Mouse (Mus musculus) stomach, embryonic 16.5 days (tissue): ENCODE data around the gene Mettl18. TPM values are rescaled to one million over a fixed set of nuclear protein-coding genes. Genes with fewer than 3 reads are reported as not detected.
"Not testable (repeated sequence)": the region's sequence is repeated elsewhere in the genome, so short reads cannot be mapped to it uniquely, and the experiment has no call there.

Experiments used
- ATAC-seq: fragments of 200-750 bp; cut with Nextera tagmentation; 2 replicates; pipeline ENCODE4 v1.8.0; 2017; ENCODE audit warnings: moderate number of reproducible peaks, moderate TSS enrichment; ENCODE audit not compliant: insufficient read depth, low FRiP score
- H3K27ac ChIP-seq: fragments of 300-500 bp; sonication (generic); 2 replicates; pipeline ENCODE4 v1.5.1; 2014; ENCODE audit warnings: low read length
- H3K27me3 ChIP-seq: fragments of 300-500 bp; sonication (generic); 2 replicates; pipeline ENCODE4 v1.6.1; 2014; ENCODE audit warnings: low read length, control low read depth, mixed read lengths; ENCODE audit not compliant: control insufficient read depth, insufficient read depth
- H3K36me3 ChIP-seq: fragments of 300-500 bp; sonication (generic); 2 replicates; pipeline ENCODE4 v1.6.1; 2014; ENCODE audit warnings: low read length; ENCODE audit not compliant: control insufficient read depth, insufficient read depth
- H3K4me1 ChIP-seq: fragments of 300-500 bp; sonication (generic); 2 replicates; pipeline ENCODE4 v1.6.1; 2014; ENCODE audit warnings: low read length, control low read depth, mixed read lengths; ENCODE audit not compliant: control insufficient read depth, insufficient read depth
- H3K4me2 ChIP-seq: fragments of 300-500 bp; sonication (generic); 2 replicates; pipeline ENCODE4 v1.6.1; 2014; ENCODE audit warnings: low read depth, low read length, mixed read lengths
- H3K4me3 ChIP-seq: fragments of 300-500 bp; sonication (generic); replicated peaks from 2 replicates; pipeline ENCODE4 v1.5.1; 2014; ENCODE audit warnings: mild to moderate bottlenecking, low read length
- H3K9ac ChIP-seq: fragments of 300-500 bp; sonication (generic); 2 replicates; pipeline ENCODE4 v1.6.1; 2014; ENCODE audit warnings: low read length
- H3K9me3 ChIP-seq: fragments of 300-500 bp; sonication (generic); replicated peaks from 2 replicates; pipeline ENCODE4 v1.6.1; 2016; ENCODE audit warnings: low read length, control low read depth; ENCODE audit not compliant: control insufficient read depth
- WGBS: fragments of 180-500 bp; shearing (Covaris S2); extraction: QIAGEN DNeasy Blood & Tissue Kit; methylation state at CpG from one replicate; pipeline ENCODE4 v1.1.7; 2014; 5-methylcytosine and 5-hydroxymethylcytosine counted together
- polyA plus RNA-seq: library from polyadenylated mRNA; unstranded; fragments of >200 nt; fragmentation: Nextera tagmentation; extraction: Ambion mirVana; gene quantifications from 2 replicates; pipeline ENCODE4 v1.2.1, GENCODE M21; 2015

The Mettl18 gene
- polyA plus RNA-seq, 1 experiment from 2014 or later, result 8.1 TPM

DNA sequence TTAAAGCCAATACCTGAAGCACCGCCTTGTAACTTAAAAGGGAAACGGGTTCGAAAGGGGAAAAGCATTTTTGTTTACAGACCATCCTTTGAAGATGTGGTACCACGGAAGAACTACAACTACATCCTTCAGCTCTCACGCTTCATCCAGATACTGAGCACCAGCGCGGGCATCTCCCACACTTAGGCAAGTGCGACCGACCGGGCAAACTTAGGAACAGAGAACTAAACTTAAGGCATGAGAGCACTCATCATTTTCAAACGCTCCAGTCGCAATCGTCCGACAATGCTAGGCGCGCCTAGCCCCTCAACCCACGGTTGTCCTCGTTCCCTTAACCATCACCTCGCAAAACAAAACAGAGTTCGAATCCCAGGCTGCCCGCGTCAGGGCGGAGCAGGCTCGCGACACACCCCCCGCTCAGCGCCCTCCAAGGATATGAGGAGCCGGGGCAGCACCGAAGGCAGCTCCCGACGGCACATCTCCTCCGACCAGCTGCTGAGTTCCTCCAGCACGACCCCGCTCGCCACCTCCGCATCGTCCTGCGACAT, 442 bp upstream of the Mettl18 start:
- no peaks in the 10 kb centered on the region for H3K27me3 ChIP-seq
- WGBS, result under 1% methylated on average over 38 of the region's 38 CpGs
- no peak; the same call in 1 of the 2 replicates for ATAC-seq
- peak overlapping the region; percentile 4; the same call in 1 of the 2 replicates for H3K27ac ChIP-seq
- H3K36me3 ChIP-seq, result peaks cover 3% of the 10 kb centered on the region; the same call in 1 of the 2 replicates
- no peaks in the 10 kb centered on the region for H3K4me1 ChIP-seq
- peak overlapping the region; percentile 72 for H3K4me3 ChIP-seq
- peak overlapping the region; percentile 90 for H3K9ac ChIP-seq
- peak overlapping the region; percentile 61 for H3K4me2 ChIP-seq
- H3K9me3 ChIP-seq, result no peaks in the 10 kb centered on the region

DNA sequence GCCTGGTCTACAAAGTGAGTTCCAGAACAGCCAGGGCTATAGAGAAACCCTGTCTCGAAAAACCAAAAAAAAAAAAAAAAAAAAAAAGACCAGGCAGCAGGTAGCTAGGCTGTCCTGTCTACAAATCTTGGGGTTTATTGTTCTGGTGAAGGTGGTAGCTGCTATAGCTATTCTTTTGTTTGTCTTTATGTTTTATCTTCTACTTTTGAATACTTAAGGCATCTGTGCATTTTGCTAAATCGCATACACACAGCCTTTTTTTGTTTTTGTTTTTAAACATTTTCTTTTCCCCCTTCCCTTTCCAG, 872 bp downstream of the Mettl18 start:
- Histone ChIP-seq H3K4me3 (peak overlapping the region; percentile 72), H3K4me1 (no peaks in the 10 kb centered on the region), H3K4me2 (peak overlapping the region; percentile 61), H3K27me3 (no peaks in the 10 kb centered on the region), H3K36me3 (peaks cover 3% of the 10 kb centered on the region; the same call in 1 of the 2 replicates), H3K27ac (no peak overlapping the region), H3K9ac (peak overlapping the region; percentile 90), H3K9me3 (no peaks in the 10 kb centered on the region)
- ATAC-seq, result no peak
- 91% methylated on average over 1 of the region's 2 CpGs for WGBS

DNA sequence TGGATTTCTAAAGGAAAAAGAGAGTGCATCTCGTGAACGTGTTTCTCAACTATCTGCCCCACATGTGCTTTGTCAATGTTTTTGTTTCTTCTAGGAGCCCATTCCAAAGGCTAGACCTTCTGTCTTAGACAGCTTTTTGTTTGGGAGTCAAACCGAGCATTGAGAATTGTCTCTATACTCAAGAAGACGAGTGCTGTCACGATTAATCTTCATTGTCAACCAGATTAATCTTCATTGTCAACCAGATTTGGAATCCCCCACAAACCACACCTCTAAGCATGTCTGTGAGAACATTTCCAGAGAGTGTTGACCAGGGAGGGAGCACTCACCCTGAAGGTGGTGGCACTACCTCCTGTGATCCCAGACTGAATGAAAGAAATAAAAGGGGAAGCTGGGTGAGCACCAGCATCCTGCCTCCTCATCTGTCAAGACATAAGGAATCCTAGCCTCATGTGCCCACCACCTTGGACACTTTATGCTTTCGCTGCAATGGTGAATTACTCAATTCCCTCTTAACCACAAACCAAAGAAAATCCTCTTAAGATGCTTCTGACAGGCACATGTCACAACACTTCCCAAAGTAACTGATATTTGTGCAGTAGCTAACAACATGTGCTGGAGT, 7.3 kb downstream of the Mettl18 start:
- Histone ChIP-seq H3K27me3 (no peaks in the 10 kb centered on the region), H3K4me2 (no peak overlapping the region), H3K9ac (no peak overlapping the region), H3K9me3 (no peaks in the 10 kb centered on the region), H3K4me1 (no peaks in the 10 kb centered on the region), H3K36me3 (no peaks in the 10 kb centered on the region), H3K27ac (no peak overlapping the region), H3K4me3 (no peak overlapping the region)
- no peak for ATAC-seq
- WGBS, result 64% methylated on average over 6 of the region's 6 CpGs

DNA sequence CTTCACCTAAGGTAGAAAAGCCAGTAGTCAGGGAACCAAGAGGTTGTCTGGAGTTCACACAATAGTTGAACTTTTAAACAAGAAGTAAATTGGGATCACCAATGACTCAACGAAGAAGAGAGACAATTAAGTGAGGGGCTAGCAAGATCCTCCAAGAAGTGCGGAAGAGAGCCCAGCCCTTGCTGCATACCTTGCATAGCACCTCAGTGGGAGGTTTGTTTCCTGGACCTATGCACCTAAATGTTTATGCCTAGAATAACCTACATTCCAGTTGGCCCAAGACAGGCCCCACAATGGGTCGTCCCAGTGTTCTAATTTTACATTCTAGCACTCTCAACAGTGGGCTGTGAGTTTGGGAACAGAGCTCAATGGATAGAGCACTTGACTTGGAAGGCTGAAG, 9.6 kb downstream of the Mettl18 start:
- no peak overlapping the region for H3K4me3 ChIP-seq
- no peak for ATAC-seq
- H3K4me1 ChIP-seq, result no peaks in the 10 kb centered on the region
- H3K27ac ChIP-seq, result no peak overlapping the region
- no peaks in the 10 kb centered on the region for H3K36me3 ChIP-seq
- 71% methylated on average over 3 of the region's 3 CpGs for WGBS
- no peaks in the 10 kb centered on the region for H3K27me3 ChIP-seq
- H3K9ac ChIP-seq, result no peak overlapping the region
- H3K4me2 ChIP-seq, result no peak overlapping the region
- H3K9me3 ChIP-seq, result no peaks in the 10 kb centered on the region

DNA sequence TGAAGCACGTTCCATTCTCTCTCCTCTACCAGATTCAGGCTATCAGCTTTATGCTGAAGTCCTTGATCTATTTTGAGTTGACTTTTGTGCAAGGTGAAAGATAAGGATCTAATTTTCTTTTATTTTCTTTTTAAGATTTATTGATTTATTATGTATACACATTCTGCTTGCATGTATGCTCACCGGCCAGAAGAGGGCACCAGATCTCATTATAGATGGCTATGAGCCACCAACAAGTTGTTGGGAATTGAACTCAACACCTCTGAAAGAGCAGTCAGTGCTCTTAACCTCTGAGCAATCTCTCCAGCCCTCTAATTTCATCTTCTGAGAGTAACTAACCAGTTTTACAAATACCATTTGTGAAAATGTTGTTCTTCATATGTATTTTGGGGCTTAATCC, 14.5 kb downstream of the Mettl18 start:
- Histone ChIP-seq H3K36me3 (no peaks in the 10 kb centered on the region), H3K4me2 (no peak overlapping the region), H3K27ac (no peak overlapping the region), H3K4me1 (no peaks in the 10 kb centered on the region), H3K27me3 (no peaks in the 10 kb centered on the region), H3K9me3 (no peaks in the 10 kb centered on the region), H3K9ac (no peak overlapping the region), H3K4me3 (no peak overlapping the region)
- ATAC-seq, result no peak
- WGBS, result 35% methylated on average over 2 of the region's 2 CpGs

DNA sequence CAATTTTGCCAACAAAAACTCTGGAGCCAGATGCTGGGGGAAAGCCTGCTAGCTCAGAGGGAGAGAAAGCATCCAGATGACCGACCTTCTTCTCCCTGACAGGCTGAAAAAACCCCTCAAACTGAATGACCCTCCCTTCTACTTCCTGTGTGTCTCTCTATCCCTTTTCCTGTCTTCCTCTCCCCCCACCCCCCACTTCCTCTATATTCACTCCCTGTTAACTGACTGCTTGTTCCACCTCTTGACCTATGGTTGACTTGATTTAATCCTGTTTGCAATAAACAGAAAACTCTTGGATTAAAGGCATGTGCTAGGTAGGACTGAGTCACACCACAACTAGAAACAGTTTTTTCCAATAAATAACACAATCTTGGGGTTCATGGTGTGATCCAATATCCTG, 19.9 kb downstream of the Mettl18 start:
- H3K4me3 ChIP-seq, result no peak overlapping the region
- ATAC-seq, result no peak
- H3K4me1 ChIP-seq, result no peaks in the 10 kb centered on the region
- no peaks in the 10 kb centered on the region for H3K36me3 ChIP-seq
- H3K4me2 ChIP-seq, result no peak overlapping the region
- WGBS, result 41% methylated on average over 1 of the region's 1 CpGs
- no peak overlapping the region for H3K27ac ChIP-seq
- no peaks in the 10 kb centered on the region for H3K9me3 ChIP-seq
- no peaks in the 10 kb centered on the region for H3K27me3 ChIP-seq
- H3K9ac ChIP-seq, result no peak overlapping the region

DNA sequence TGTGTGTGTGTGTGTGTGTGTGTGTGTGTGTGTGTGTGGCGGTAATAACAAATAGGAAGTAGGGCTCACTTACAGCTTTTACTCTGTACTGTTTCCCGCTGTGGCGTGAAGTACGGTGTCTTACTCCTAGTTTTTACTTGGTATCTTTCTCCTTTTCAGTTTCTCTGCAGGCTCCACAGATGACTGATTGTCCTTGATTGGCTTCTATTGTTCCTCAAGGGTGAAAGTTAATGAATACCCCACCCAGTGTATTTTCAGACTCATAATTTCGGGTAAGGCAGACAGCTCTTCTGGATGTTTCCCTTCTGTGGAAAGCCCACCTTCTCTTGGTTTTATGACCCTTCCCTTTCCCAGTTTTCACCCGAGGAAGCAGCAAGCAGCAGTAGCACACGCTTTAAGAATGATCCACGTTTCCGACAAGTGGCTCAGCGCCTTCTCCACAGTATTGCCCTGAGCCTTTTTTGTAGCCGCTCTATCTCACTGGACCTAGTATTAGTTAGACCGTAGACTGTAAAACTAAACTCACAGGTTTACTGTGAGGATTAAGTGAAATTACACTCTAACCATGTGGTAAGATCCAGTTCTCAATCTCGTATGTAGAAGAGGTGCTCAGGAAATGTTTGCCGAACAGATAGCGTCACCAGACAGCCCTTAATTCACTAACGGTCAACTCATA, 23.7 kb downstream of the Mettl18 start:
- no peaks in the 10 kb centered on the region for H3K4me1 ChIP-seq
- H3K36me3 ChIP-seq, result no peaks in the 10 kb centered on the region
- no peak overlapping the region for H3K27ac ChIP-seq
- no peak overlapping the region for H3K9ac ChIP-seq
- ATAC-seq, result no peak
- H3K9me3 ChIP-seq, result no peaks in the 10 kb centered on the region
- no peaks in the 10 kb centered on the region for H3K27me3 ChIP-seq
- H3K4me3 ChIP-seq, result no peak overlapping the region
- no peak overlapping the region for H3K4me2 ChIP-seq
- 74% methylated on average over 16 of the region's 16 CpGs for WGBS

DNA sequence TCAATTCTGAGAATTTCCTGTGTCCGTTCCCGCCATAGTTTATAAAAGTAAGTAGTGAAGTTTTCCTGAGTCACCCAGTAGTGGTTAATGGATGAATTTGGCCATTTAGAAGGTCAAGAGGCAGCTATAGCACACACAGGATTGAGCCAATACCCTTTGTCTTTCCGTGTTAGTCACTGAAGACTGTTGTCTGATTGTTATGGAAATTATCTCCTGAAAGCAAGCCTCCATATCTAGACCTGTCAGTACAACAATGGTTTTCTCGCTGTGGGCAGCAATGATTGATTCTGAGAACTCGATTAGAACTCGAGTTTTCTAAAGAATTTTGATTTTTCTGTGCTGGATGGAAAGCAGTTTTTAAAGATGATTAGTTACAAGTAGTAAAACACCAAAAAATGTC, 25.1 kb downstream of the Mettl18 start:
- no peaks in the 10 kb centered on the region for H3K27me3 ChIP-seq
- no peak overlapping the region for H3K9ac ChIP-seq
- H3K4me2 ChIP-seq, result no peak overlapping the region
- no peak for ATAC-seq
- 45% methylated on average over 6 of the region's 6 CpGs for WGBS
- no peak overlapping the region for H3K27ac ChIP-seq
- no peak overlapping the region for H3K4me3 ChIP-seq
- H3K36me3 ChIP-seq, result no peaks in the 10 kb centered on the region
- no peaks in the 10 kb centered on the region for H3K9me3 ChIP-seq
- no peaks in the 10 kb centered on the region for H3K4me1 ChIP-seq

DNA sequence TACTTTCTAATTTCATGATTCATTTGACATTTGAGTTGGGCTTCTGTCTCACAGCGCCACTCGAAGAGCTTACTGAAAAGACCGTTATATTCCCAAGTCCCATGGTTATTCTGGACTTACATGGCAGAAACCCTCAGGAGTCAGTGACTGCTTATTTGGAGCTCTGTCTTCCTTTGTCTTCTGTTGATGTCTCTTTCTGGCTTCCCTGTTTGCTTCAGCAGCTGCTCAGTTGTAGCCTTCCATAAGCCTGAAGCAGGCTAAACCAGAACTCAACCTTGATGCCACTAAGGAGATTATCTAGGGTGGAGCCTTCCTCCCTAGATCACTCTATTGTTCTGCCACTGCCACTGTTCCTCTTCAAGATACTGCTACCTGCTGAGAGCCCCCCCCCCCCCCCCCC, 26.1 kb downstream of the Mettl18 start:
- H3K27me3 ChIP-seq, H3K9me3 ChIP-seq, ATAC-seq, H3K4me3 ChIP-seq, H3K9ac ChIP-seq, H3K4me2 ChIP-seq, H3K4me1 ChIP-seq, H3K36me3 ChIP-seq, H3K27ac ChIP-seq: not testable (repeated sequence)
- 88% methylated on average over 3 of the region's 3 CpGs for WGBS
